In genomic region chr6:126194760-126195159, GRCm38 (mm10) we compare ENCODE assay signal across 18 mouse cellular contexts. TPM values are rescaled to one million over a fixed set of nuclear protein-coding genes. Genes with fewer than 3 reads are reported as not detected.
"Had no signal": no experiment of that assay in that cellular context is flagged by ENCODE, and none has a peak within 500 bp of the region (broad histone marks: within the 10 kb centered on the region; RNA-seq: fewer than 3 reads in every experiment).

No protein-coding gene starts in this region.

- H3K4me2 ChIP-seq: lung, embryonic 15.5 days; midbrain, embryonic 12.5 days; neural tube, embryonic 12.5 days; stomach, embryonic 15.5 days had no signal

- DNase-seq: liver, postnatal 0 days; lung, adult 2 months; lung, postnatal 14 days; lung, postnatal 36 days; midbrain, embryonic 14.5 days; right cerebral cortex, postnatal 14 days; thymus, adult 2 months; thymus, postnatal 25 days; thymus, postnatal 4 days had no signal

- H3K4me3 ChIP-seq: lung, embryonic 15.5 days; megakaryocyte, embryonic 14.5 days; midbrain, embryonic 12.5 days; neural tube, embryonic 12.5 days; stomach, embryonic 15.5 days had no signal

- H3K9me3 ChIP-seq: lung, embryonic 15.5 days; midbrain, embryonic 12.5 days; neural tube, embryonic 12.5 days; stomach, embryonic 15.5 days had no signal

- ATAC-seq: liver, postnatal 0 days; lung, postnatal 0 days; midbrain, embryonic 16.5 days had no signal

- H3K27ac ChIP-seq: lung, embryonic 15.5 days; macrophage; midbrain, embryonic 12.5 days; neural tube, embryonic 12.5 days; stomach, embryonic 15.5 days; stomach, postnatal 0 days had no signal

- H3K9ac ChIP-seq: liver, postnatal 0 days; lung, embryonic 15.5 days; midbrain, embryonic 12.5 days; neural tube, embryonic 12.5 days; stomach, embryonic 15.5 days had no signal

- H3K27me3 ChIP-seq: lung, embryonic 15.5 days; megakaryocyte, embryonic 14.5 days; midbrain, embryonic 12.5 days; neural tube, embryonic 12.5 days; stomach, embryonic 15.5 days had no signal

- H3K36me3 ChIP-seq: lung, embryonic 15.5 days; midbrain, embryonic 12.5 days; neural tube, embryonic 12.5 days; stomach, embryonic 15.5 days had no signal

- H3K4me1 ChIP-seq: lung, embryonic 15.5 days; megakaryocyte, embryonic 14.5 days; midbrain, embryonic 12.5 days; neural tube, embryonic 12.5 days; stomach, embryonic 15.5 days had no signal

RNA-seq across cellular contexts. Expression of gene Ntf3, which starts 28.1 kb away (rescaled TPM):
- polyA plus RNA-seq: macrophage had no signal
